Mouse (Mus musculus) cerebellum, adult 11 months (tissue): Measurements from ENCODE around the gene Rnf43.

Source experiments
- DNase-seq: peaks from one replicate; pipeline ENCODE4 v3.0.0; 2022

Gene Rnf43

GRCm38 (mm10) chr11:87678976-87679375, 16.5 kb downstream of the Rnf43 start:
- no peak for DNase-seq

- DNase-seq = no peak
Measured at GRCm38 (mm10) chr11:87680786-87681185, 18.3 kb downstream of the Rnf43 start.

- DNase-seq = no peak
Measured at GRCm38 (mm10) chr11:87682096-87682495, 19.6 kb downstream of the Rnf43 start.

GRCm38 (mm10) chr11:87682838-87683571, 20.5 kb downstream of the Rnf43 start:
- no peak for DNase-seq

GRCm38 (mm10) chr11:87686407-87686806, 23.9 kb downstream of the Rnf43 start:
- no peak for DNase-seq

- DNase-seq = no peak
Measured at GRCm38 (mm10) chr11:87687246-87688225, 25.0 kb downstream of the Rnf43 start.

GRCm38 (mm10) chr11:87688478-87689203, 26.1 kb downstream of the Rnf43 start:
- DNase-seq = no peak

- DNase-seq = no peak
Measured at GRCm38 (mm10) chr11:87689402-87689808, 26.9 kb downstream of the Rnf43 start.

- no peak for DNase-seq
Measured at GRCm38 (mm10) chr11:87690054-87690740, 27.7 kb downstream of the Rnf43 start.

- DNase-seq = no peak
Measured at GRCm38 (mm10) chr11:87697131-87697682, 34.7 kb downstream of the Rnf43 start.

GRCm38 (mm10) chr11:87698126-87698525, 35.6 kb downstream of the Rnf43 start:
- no peak for DNase-seq

GRCm38 (mm10) chr11:87701108-87701507, 38.6 kb downstream of the Rnf43 start:
- DNase-seq = no peak

GRCm38 (mm10) chr11:87701877-87702620, 39.5 kb downstream of the Rnf43 start:
- DNase-seq = no peak

- no peak for DNase-seq
Measured at GRCm38 (mm10) chr11:87703654-87704053, 41.1 kb downstream of the Rnf43 start.

GRCm38 (mm10) chr11:87704289-87704688, 41.8 kb downstream of the Rnf43 start:
- DNase-seq = no peak

GRCm38 (mm10) chr11:87707570-87707969, 45.0 kb downstream of the Rnf43 start:
- DNase-seq = no peak

GRCm38 (mm10) chr11:87708979-87709378, 46.5 kb downstream of the Rnf43 start:
- DNase-seq = no peak

- DNase-seq = no peak
Measured at GRCm38 (mm10) chr11:87709513-87710261, 47.2 kb downstream of the Rnf43 start.

- no peak for DNase-seq
Measured at GRCm38 (mm10) chr11:87710262-87710615, 47.7 kb downstream of the Rnf43 start.

GRCm38 (mm10) chr11:87712188-87712587, 49.7 kb downstream of the Rnf43 start:
- no peak for DNase-seq

GRCm38 (mm10) chr11:87715999-87716398, 53.5 kb downstream of the Rnf43 start:
- DNase-seq = no peak
